Mouse (Mus musculus): Measurements from ENCODE around the gene Rpl7a. TPM values are rescaled to one million over a fixed set of nuclear protein-coding genes. Genes with fewer than 3 reads are reported as not detected.

The Rpl7a gene
- total RNA-seq, 2 experiments from 2014 or later, result 255 to 280 TPM

- intact Hi-C loops (cut with DNase I), result loop anchor here (10.0 kb wide), 1 partner anchor 114 kb away; the partner anchor contains the start of gene Slc2a6
- peak; percentile 62 to 80 for DNase-seq (ENCODE audit: low spot score in 2 of 2)
Measured at GRCm38 (mm10) chr2:26910994-26911765, 616 bp downstream of the Rpl7a start.

DNA sequence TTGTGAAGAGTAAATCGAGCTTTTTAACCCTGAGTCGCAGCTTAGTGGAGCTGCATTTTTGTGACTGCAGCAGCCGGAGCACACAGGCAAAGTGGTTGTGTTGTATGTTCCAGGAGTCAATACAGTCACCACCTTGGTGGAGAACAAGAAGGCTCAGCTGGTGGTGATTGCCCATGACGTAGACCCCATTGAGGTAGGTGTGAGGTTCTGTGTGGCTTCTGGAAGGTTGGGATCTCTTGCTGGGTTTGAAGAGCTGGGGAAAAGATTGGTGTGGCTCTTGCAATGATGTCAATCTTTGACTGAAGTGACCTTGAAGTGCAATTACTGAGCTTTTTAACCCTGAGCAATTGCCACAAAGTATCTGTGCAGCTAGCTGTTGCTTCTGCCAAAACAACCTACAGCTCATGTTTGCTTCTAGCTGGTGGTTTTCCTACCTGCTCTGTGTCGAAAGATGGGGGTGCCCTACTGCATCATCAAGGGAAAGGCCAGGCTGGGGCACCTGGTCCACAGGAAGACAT lies 1.7 kb downstream of the Rpl7a start:
- no peak for DNase-seq (ENCODE audit: low spot score in 2 of 2)
- intact Hi-C loops (cut with DNase I), result loop anchor here (10.0 kb wide), 1 partner anchor 112 kb away; the partner anchor contains the start of gene Slc2a6

GRCm38 (mm10) chr2:26913416-26914147 lies 3.0 kb downstream of the Rpl7a start:
- intact Hi-C loops (cut with DNase I), result loop anchor here (10.0 kb wide), 1 partner anchor 111 kb away; the partner anchor contains the start of gene Slc2a6
- no peak for DNase-seq (ENCODE audit: low spot score in 2 of 2)

DNA sequence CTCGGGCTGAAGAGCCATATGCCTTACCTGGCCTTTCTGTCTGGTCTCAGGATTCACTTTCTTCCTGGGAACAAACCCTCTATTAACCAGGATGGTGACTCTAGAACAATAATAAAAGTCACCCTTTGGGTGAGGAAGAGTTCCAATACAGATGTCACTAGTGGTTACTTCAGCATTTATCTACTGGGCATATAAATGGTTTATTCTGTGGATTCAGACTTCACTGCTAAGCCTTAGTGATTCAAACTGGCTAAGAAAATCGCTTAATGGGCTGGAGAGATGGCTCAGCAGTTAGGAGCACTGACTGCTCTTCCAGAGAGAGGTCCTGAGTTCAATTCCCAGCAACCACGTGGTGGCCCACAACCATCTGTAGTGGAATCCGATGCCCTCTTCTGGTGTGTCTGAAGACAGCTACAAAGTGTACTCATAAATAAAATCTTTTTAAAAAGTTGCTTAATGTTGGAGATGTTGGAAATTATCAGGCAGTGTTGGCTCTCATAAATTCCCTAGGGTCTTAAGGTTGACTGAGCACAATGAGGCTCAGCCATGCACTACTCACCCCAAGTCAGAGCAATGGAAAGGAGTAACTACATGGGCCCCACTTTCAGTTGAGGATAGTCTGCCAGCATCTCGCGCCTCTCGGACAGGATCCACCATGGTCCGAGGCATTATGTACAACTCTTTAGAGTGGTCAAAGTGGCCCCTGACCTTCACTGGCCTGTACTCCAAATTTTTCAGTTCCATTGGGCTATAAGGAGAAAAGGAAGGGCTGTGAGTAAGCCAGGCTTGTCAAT lies 3.8 kb downstream of the Rpl7a start:
- DNase-seq (ENCODE audit: low spot score in 2 of 2), result no peak
- intact Hi-C loops (cut with DNase I), result loop anchor here (10.0 kb wide), 1 partner anchor 110 kb away; the partner anchor contains the start of gene Slc2a6

DNA sequence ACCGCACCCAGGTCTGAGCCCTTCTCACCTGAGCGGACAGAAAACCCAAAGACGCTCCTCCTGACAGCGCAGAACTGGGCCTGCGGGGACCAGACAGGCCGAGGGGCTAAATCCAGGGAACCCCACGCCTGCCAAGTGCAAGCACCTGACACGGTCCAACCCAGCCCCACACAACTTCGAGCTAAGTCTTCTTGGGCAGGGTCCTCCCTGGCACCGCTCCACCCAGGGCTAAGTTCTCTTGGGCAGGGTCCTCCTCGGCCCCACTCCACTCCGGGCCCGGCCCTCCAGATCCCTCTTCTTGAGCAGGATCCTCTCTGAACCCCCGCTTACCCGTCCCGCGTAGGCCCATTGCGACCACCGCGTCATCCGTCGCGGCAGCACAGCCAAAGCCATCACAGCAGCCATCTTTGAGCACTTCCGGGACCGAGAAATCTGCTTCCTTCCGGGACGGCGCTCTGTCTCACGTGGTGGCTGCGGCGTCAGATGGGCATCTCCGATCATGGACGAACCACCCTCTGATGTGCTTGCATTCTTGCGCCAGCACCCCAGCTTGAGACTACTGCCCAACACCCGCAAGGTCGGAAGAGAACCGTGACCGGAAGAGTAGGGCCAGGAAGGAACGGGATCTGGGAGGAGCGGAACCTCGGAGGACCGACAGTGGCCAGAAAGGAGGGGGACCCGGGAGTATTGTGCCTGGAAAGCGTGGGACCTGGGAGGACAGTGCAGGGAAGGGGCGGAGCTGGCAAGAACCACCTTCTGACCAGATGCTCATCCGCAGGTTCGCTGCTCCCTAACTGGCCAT lies 5.6 kb downstream of the Rpl7a start, which contains the start of the genes Surf2 and Surf1:
Gene Surf2, plus strand, starts transcription at position 441 of the 802 bp plus-strand sequence.
Gene Surf1, minus strand, starts transcription at position 604 of the 802 bp plus-strand sequence.
- peak; percentile 88 to 89 for DNase-seq (ENCODE audit: low spot score in 2 of 2)
- intact Hi-C loops (cut with DNase I), result loop anchor here (5.0 to 10.0 kb wide), 2 partner anchors 46 to 109 kb away; partner anchors contain the start of genes Rexo4 and Slc2a6

- DNase-seq (ENCODE audit: low spot score in 2 of 2), result no peak
- intact Hi-C loops (cut with DNase I), result loop anchor here (5.0 to 10.0 kb wide), 2 partner anchors 46 to 108 kb away; partner anchors contain the start of genes Rexo4 and Slc2a6
Measured at GRCm38 (mm10) chr2:26916738-26917137, 6.2 kb downstream of the Rpl7a start.

- no peak for DNase-seq (ENCODE audit: low spot score in 2 of 2)
- intact Hi-C loops (cut with DNase I), result loop anchor here (5.0 to 10.0 kb wide), 2 partner anchors 43 to 105 kb away; partner anchors contain the start of genes Rexo4 and Slc2a6
Measured at GRCm38 (mm10) chr2:26919684-26920083, 9.1 kb downstream of the Rpl7a start.

DNA sequence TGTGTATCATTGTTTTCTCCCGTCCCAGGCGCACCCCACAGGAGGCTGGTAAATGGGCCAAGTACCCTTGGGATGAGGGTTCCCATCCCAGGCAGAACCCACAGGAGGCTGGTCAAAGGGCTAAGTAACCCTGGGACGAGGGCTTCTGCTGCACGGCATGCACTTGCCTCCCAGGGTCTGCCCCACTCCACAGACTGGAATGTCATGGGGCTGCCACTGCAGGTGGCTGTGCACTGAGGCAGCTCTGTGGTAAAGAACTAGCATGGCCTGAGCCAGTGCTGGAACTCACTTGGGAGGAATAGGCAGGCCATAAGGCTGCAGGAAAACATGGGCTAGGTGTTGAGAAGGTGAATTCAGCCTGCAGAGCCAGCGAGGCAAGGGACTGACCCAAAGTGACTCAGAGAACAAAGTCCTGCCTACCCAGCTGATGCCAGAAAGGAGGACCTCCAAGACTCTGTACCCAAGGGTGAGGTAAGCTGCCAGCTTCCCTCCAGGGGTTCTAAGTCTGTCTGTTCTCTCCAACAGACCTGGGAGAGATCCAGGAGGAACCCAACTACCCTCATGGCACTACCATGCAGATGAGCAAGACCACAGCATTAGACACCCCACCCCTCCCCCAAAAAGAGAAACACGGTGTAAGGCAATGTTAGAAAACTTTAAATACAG lies 9.8 kb downstream of the Rpl7a start:
- DNase-seq (ENCODE audit: low spot score in 2 of 2), result no peak
- intact Hi-C loops (cut with DNase I), result no loop called here

GRCm38 (mm10) chr2:26921784-26922183 lies 11.2 kb downstream of the Rpl7a start:
- intact Hi-C loops (cut with DNase I), result no loop called here
- no peak for DNase-seq (ENCODE audit: low spot score in 2 of 2)

DNA sequence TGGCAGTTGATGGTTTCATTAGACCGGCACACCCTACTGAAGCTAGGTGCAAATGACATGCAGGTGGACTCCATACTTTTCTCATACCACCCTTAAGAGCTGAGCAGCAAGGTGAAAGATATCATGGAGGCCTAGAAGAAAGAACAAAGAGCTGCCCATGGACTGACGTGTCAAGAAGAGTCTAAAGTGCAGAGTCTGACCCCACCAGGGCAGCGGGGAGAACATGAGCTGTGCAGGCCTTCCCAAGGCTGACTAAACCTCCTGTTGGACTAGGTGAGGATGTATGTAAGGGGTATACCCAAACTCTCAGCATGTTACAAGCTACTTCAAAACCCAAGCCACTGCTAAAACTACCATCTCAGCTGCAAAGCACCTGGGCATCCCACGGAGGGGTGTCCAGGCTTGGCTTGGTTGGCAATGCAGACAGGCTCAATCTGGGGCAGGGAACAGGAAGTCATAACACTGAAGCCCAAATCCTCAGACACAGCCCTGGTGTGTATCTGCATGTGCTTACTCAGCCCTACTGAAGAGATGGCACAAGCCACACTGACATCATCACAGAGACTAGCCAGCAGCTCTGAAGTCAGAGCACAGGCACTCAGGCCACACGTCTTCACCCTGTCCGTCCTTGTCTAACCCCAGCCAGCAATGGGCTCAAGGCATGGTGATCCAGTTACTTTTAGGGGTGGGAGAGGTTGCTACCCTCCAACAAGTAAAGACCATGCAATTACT lies 17.3 kb downstream of the Rpl7a start:
- intact Hi-C loops (cut with DNase I), result no loop called here
- no peak for DNase-seq (ENCODE audit: low spot score in 2 of 2)

- intact Hi-C loops (cut with DNase I), result loop anchor here (2.0 kb wide), 2 partner anchors 108 to 306 kb away; no protein-coding TSS in a partner anchor
- peak; percentile 78 to 87 for DNase-seq (ENCODE audit: low spot score in 2 of 2)
Measured at GRCm38 (mm10) chr2:26930390-26930789, 19.8 kb downstream of the Rpl7a start.

- intact Hi-C loops (cut with DNase I), result no loop called here
- no peak for DNase-seq (ENCODE audit: low spot score in 2 of 2)
Measured at GRCm38 (mm10) chr2:26932473-26933303, 22.1 kb downstream of the Rpl7a start.

- intact Hi-C loops (cut with DNase I), result no loop called here
- DNase-seq (ENCODE audit: low spot score in 2 of 2), result peak; percentile 93 to 94
Measured at GRCm38 (mm10) chr2:26933304-26934055, 22.9 kb downstream of the Rpl7a start, which contains the start of the genes Surf4 and Stkld1. TSS of gene Surf4 (minus strand) at chr2:26933928. TSS of gene Stkld1 (plus strand) at chr2:26934047.

DNA sequence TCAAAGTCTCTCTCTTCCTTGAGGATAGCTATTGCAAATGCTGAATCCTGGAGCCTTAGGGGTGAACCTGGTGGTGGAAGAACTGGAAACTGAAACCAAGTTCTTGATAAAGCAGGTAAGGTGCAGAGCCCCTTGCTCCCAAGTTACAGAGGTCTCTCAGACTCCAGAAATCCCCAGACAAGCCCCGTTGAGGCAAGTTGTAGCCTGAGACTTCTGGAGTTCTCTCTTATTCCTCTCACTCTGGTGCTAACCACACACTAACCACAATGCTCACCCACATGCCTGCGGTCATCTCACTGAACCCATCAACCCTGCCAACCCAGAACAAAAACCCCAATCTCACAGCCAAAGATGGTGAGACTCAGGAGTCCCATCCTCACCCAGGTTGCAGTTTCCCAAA lies 24.7 kb downstream of the Rpl7a start:
- DNase-seq (ENCODE audit: low spot score in 2 of 2), result no peak
- intact Hi-C loops (cut with DNase I), result no loop called here

DNA sequence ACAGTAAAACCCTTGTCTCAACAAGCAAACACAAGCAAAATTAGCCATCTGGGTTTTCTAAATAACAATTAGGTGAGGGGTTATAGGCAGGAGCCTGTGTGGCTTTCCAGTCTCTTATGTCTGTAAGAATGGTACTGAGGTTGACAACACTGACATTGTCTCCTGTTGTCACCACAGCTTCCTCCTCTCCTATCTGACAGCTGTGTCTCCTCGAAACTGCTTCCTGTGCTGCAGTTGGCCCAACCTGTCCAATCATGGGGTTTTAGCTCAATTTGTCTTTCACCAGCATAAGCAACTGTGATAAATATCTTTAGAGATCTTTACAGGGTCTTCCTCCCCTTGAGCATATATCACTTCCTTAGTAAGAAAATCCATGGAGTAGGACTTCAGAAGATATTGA lies 25.9 kb downstream of the Rpl7a start:
- intact Hi-C loops (cut with DNase I), result no loop called here
- DNase-seq (ENCODE audit: low spot score in 2 of 2), result no peak
